Mouse (Mus musculus): Measurements from ENCODE around the gene Arg1. TPM values are rescaled to one million over a fixed set of nuclear protein-coding genes. Genes with fewer than 3 reads are reported as not detected.

Gene Arg1
- polyA plus RNA-seq (2015; fragmentation: Nextera tagmentation; extraction: Ambion mirVana) = 2.6 and 2.8 TPM in 2 replicates

GRCm38 (mm10) chr10:24926962-24927720 is at the start of gene Arg1:
Gene Arg1 (minus strand): TSS chr10:24927484.

GRCm38 (mm10) chr10:24869760-24870290 is 57.5 kb downstream of the Arg1 start, which contains the start of gene Med23:
Gene Med23 (plus strand): TSS chr10:24869986.

Small RNA genes within 50 kb of the gene (microRNA-seq; reads per million reads assigned to microRNA genes)
- not detected for gene Mir6905

Other genes with a start within 250 kb of the Arg1 start
- 4.2 and 4.8 TPM in 2 replicates for gene Enpp1, start 215.3 kb downstream of the Arg1 start, polyA plus RNA-seq (2015; fragmentation: Nextera tagmentation; extraction: Ambion mirVana)
- 1.6 and 2.1 TPM in 2 replicates for gene Enpp3, start 84.7 kb downstream of the Arg1 start, polyA plus RNA-seq (2015; fragmentation: Nextera tagmentation; extraction: Ambion mirVana)
- gene Med23, start 57.5 kb downstream of the Arg1 start, polyA plus RNA-seq (2015; fragmentation: Nextera tagmentation; extraction: Ambion mirVana) = 13.2 and 16.0 TPM in 2 replicates

Measured in neural tube, postnatal 0 days (tissue).